Mouse (Mus musculus) fibroblast of lung, adult 2 months (primary cell): ENCODE data around the gene Ephb1.

Experiments used
- DNase-seq: peaks from one replicate; pipeline ENCODE4 v3.0.0-alpha.2; 2011; ENCODE audit warnings: low read depth

Gene Ephb1

GRCm38 (mm10) chr9:102180486-102180885, 174.0 kb downstream of the Ephb1 start:
- no peak for DNase-seq

- DNase-seq: no peak
These were observed 174.4 kb downstream of the Ephb1 start for GRCm38 (mm10) chr9:102180070-102180469.

- DNase-seq: no peak
These were observed 184.8 kb downstream of the Ephb1 start for GRCm38 (mm10) chr9:102169706-102170105.

- DNase-seq: no peak
These were observed 198.6 kb downstream of the Ephb1 start for GRCm38 (mm10) chr9:102155876-102156275.

GRCm38 (mm10) chr9:102139181-102139580, 215.3 kb downstream of the Ephb1 start:
- DNase-seq: no peak

- DNase-seq: no peak
These were observed 215.8 kb downstream of the Ephb1 start for GRCm38 (mm10) chr9:102138671-102139070.

GRCm38 (mm10) chr9:102138187-102138586, 216.3 kb downstream of the Ephb1 start:
- no peak for DNase-seq

- no peak for DNase-seq
These were observed 224.0 kb downstream of the Ephb1 start for GRCm38 (mm10) chr9:102130506-102130905.

GRCm38 (mm10) chr9:102126510-102126909, 228.0 kb downstream of the Ephb1 start:
- no peak for DNase-seq

- no peak for DNase-seq
These were observed 231.5 kb downstream of the Ephb1 start for GRCm38 (mm10) chr9:102122880-102123453.

GRCm38 (mm10) chr9:102119422-102119821, 235.1 kb downstream of the Ephb1 start:
- DNase-seq: no peak

GRCm38 (mm10) chr9:102115326-102115725, 239.2 kb downstream of the Ephb1 start:
- DNase-seq: no peak

GRCm38 (mm10) chr9:102111471-102111870, 243.0 kb downstream of the Ephb1 start:
- DNase-seq: no peak

- DNase-seq: no peak
These were observed 246.5 kb downstream of the Ephb1 start for GRCm38 (mm10) chr9:102107978-102108377.

- DNase-seq: no peak
These were observed 247.3 kb downstream of the Ephb1 start for GRCm38 (mm10) chr9:102107213-102107612.

- DNase-seq: no peak
These were observed 257.7 kb downstream of the Ephb1 start for GRCm38 (mm10) chr9:102096825-102097224.

GRCm38 (mm10) chr9:102088598-102088997, 265.9 kb downstream of the Ephb1 start:
- DNase-seq: no peak

GRCm38 (mm10) chr9:102086053-102086706, 268.3 kb downstream of the Ephb1 start:
- DNase-seq: no peak

- DNase-seq: no peak
These were observed 269.0 kb downstream of the Ephb1 start for GRCm38 (mm10) chr9:102085477-102085876.

GRCm38 (mm10) chr9:102080934-102081333, 273.6 kb downstream of the Ephb1 start:
- no peak for DNase-seq

- DNase-seq: no peak
These were observed 275.3 kb downstream of the Ephb1 start for GRCm38 (mm10) chr9:102079151-102079550.

- DNase-seq: no peak
These were observed 276.3 kb downstream of the Ephb1 start for GRCm38 (mm10) chr9:102078238-102078637.

- no peak for DNase-seq
These were observed 279.0 kb downstream of the Ephb1 start for GRCm38 (mm10) chr9:102075539-102075938.

- DNase-seq: no peak
These were observed 281.1 kb downstream of the Ephb1 start for GRCm38 (mm10) chr9:102073404-102073803.
